Mouse (Mus musculus): ENCODE measurements around the gene Erich2. TPM values are rescaled to one million over a fixed set of nuclear protein-coding genes. Genes with fewer than 3 reads are reported as not detected.
A peak's percentile ranks its signal among the peaks of the same experiment; 100 is the strongest.

Gene Erich2
- total RNA-seq (2014; rRNA removed) (not detected in 2 replicates), polyA plus RNA-seq (2012; rRNA removed) (not detected in 2 replicates)

- H3K27me3 ChIP-seq (ENCODE audit: control insufficient read depth, insufficient read depth, low read length), result peaks cover 7% of the 10 kb centered on the region; the same call in 1 of the 2 replicates
- DNase-seq (ENCODE audit: extremely low read depth, low read depth, low spot score), result no peak
- TF ChIP-seq POLR2A (IDR thresholded peaks at IDR 0.05; ENCODE audit: extremely low read depth, insufficient read depth, low read length) (no peak), CTCF (IDR thresholded peaks at IDR 0.05; ENCODE audit: low read depth, low read length) (no peak)
- no peaks in the 10 kb centered on the region for H3K36me3 ChIP-seq (ENCODE audit: control insufficient read depth, insufficient read depth, low read length)
- no peak within 1 kb of the TSS for H3K27ac ChIP-seq (replicated peaks; ENCODE audit: insufficient read depth, low read depth, low read length)
- no peaks in the 10 kb centered on the region for H3K79me2 ChIP-seq (ENCODE audit: control insufficient read depth, insufficient read depth, low read length)
- 34% methylated on average over 10 of the region's 10 CpGs for WGBS
- peak within 1 kb of the TSS; percentile 64 for H3K4me3 ChIP-seq (ENCODE audit: insufficient read depth, low read depth, low read length)
- peak within 1 kb of the TSS; percentile 10 for H3K9ac ChIP-seq (ENCODE audit: low read depth, low read length)
- H3K4me1 ChIP-seq (ENCODE audit: control insufficient read depth, insufficient read depth, low read length), result 0 out of 2 replicates have a peak, but pooled peaks cover 3% of the 10 kb centered on the region
Measured at GRCm38 (mm10) chr2:70508496-70508895, at the start of gene Erich2. TSS of gene Erich2 (plus strand) at chr2:70508819.

- no peak for TF ChIP-seq CTCF (IDR thresholded peaks at IDR 0.05; ENCODE audit: low read depth, low read length)
- TF ChIP-seq POLR2A (IDR thresholded peaks at IDR 0.05; ENCODE audit: extremely low read depth, insufficient read depth, low read length), result no peak
- no peak overlapping the region for H3K27ac ChIP-seq (replicated peaks; ENCODE audit: insufficient read depth, low read depth, low read length)
- H3K4me1 ChIP-seq (ENCODE audit: control insufficient read depth, insufficient read depth, low read length), result no peaks in the 10 kb centered on the region
- H3K27me3 ChIP-seq (ENCODE audit: control insufficient read depth, insufficient read depth, low read length), result no peaks in the 10 kb centered on the region
- H3K79me2 ChIP-seq (ENCODE audit: control insufficient read depth, insufficient read depth, low read length), result no peaks in the 10 kb centered on the region
- H3K4me3 ChIP-seq (ENCODE audit: insufficient read depth, low read depth, low read length), result no peak overlapping the region
- DNase-seq (ENCODE audit: extremely low read depth, low read depth, low spot score), result no peak
- 88% methylated on average over 1 of the region's 1 CpGs for WGBS
- H3K9ac ChIP-seq (ENCODE audit: low read depth, low read length), result no peak overlapping the region
- H3K36me3 ChIP-seq (ENCODE audit: control insufficient read depth, insufficient read depth, low read length), result no peaks in the 10 kb centered on the region
Measured at GRCm38 (mm10) chr2:70463606-70464005, 45.0 kb upstream of the Erich2 start.

- 45% methylated on average over 5 of the region's 5 CpGs for WGBS
- Histone ChIP-seq H3K4me1 (ENCODE audit: control insufficient read depth, insufficient read depth, low read length) (peaks cover 7% of the 10 kb centered on the region; the same call in 1 of the 2 replicates), H3K27ac (replicated peaks; ENCODE audit: insufficient read depth, low read depth, low read length) (no peak overlapping the region), H3K79me2 (ENCODE audit: control insufficient read depth, insufficient read depth, low read length) (no peaks in the 10 kb centered on the region), H3K4me3 (ENCODE audit: insufficient read depth, low read depth, low read length) (no peak overlapping the region), H3K27me3 (ENCODE audit: control insufficient read depth, insufficient read depth, low read length) (peaks cover 17% of the 10 kb centered on the region), H3K9ac (ENCODE audit: low read depth, low read length) (no peak overlapping the region), H3K36me3 (ENCODE audit: control insufficient read depth, insufficient read depth, low read length) (no peaks in the 10 kb centered on the region)
- no peak for TF ChIP-seq POLR2A (IDR thresholded peaks at IDR 0.05; ENCODE audit: extremely low read depth, insufficient read depth, low read length)
- TF ChIP-seq CTCF (IDR thresholded peaks at IDR 0.05; ENCODE audit: low read depth, low read length), result no peak
- DNase-seq (ENCODE audit: extremely low read depth, low read depth, low spot score), result no peak
Measured at GRCm38 (mm10) chr2:70471136-70471535, 37.5 kb upstream of the Erich2 start.

- DNase-seq (ENCODE audit: extremely low read depth, low read depth, low spot score), result no peak
- H3K9ac ChIP-seq (ENCODE audit: low read depth, low read length), result no peak overlapping the region
- no peak overlapping the region for H3K27ac ChIP-seq (replicated peaks; ENCODE audit: insufficient read depth, low read depth, low read length)
- H3K4me1 ChIP-seq (ENCODE audit: control insufficient read depth, insufficient read depth, low read length), result peaks cover 8% of the 10 kb centered on the region; the same call in 1 of the 2 replicates
- no peak overlapping the region for H3K4me3 ChIP-seq (ENCODE audit: insufficient read depth, low read depth, low read length)
- TF ChIP-seq CTCF (IDR thresholded peaks at IDR 0.05; ENCODE audit: low read depth, low read length), result no peak
- no peak for TF ChIP-seq POLR2A (IDR thresholded peaks at IDR 0.05; ENCODE audit: extremely low read depth, insufficient read depth, low read length)
- peaks cover 24% of the 10 kb centered on the region for H3K27me3 ChIP-seq (ENCODE audit: control insufficient read depth, insufficient read depth, low read length)
- 4% methylated on average over 48 of the region's 48 CpGs for WGBS
- H3K36me3 ChIP-seq (ENCODE audit: control insufficient read depth, insufficient read depth, low read length), result no peaks in the 10 kb centered on the region
- no peaks in the 10 kb centered on the region for H3K79me2 ChIP-seq (ENCODE audit: control insufficient read depth, insufficient read depth, low read length)
Measured at GRCm38 (mm10) chr2:70471861-70472620, 36.6 kb upstream of the Erich2 start.

GRCm38 (mm10) chr2:70497715-70498318, 10.8 kb upstream of the Erich2 start:
- H3K27me3 ChIP-seq (ENCODE audit: control insufficient read depth, insufficient read depth, low read length), result no peaks in the 10 kb centered on the region; the same call in 1 of the 2 replicates
- WGBS, result 17% methylated on average over 13 of the region's 13 CpGs

More at GRCm38 (mm10) chr2:70497715-70498318, 10.8 kb upstream of the Erich2 start:
- H3K27ac ChIP-seq (replicated peaks; ENCODE audit: insufficient read depth, low read depth, low read length), result no peak overlapping the region
- DNase-seq (ENCODE audit: extremely low read depth, low read depth, low spot score), result no peak
- no peaks in the 10 kb centered on the region for H3K4me1 ChIP-seq (ENCODE audit: control insufficient read depth, insufficient read depth, low read length)
- TF ChIP-seq POLR2A (IDR thresholded peaks at IDR 0.05; ENCODE audit: extremely low read depth, insufficient read depth, low read length), result no peak
- no peak for TF ChIP-seq CTCF (IDR thresholded peaks at IDR 0.05; ENCODE audit: low read depth, low read length)
- no peak overlapping the region for H3K9ac ChIP-seq (ENCODE audit: low read depth, low read length)
- H3K4me3 ChIP-seq (ENCODE audit: insufficient read depth, low read depth, low read length), result no peak overlapping the region
- H3K36me3 ChIP-seq (ENCODE audit: control insufficient read depth, insufficient read depth, low read length), result no peaks in the 10 kb centered on the region
- no peaks in the 10 kb centered on the region for H3K79me2 ChIP-seq (ENCODE audit: control insufficient read depth, insufficient read depth, low read length)
